16 mouse cellular contexts compared by ENCODE assay signal in genomic region chrX:140525604-140526252, GRCm38 (mm10).
"Had no signal": no experiment of that assay in that cellular context is flagged by ENCODE, and none has a peak within 500 bp of the region (broad histone marks: within the 10 kb centered on the region; RNA-seq: fewer than 3 reads in every experiment).

No protein-coding gene starts in this region.

- H3K9me3 ChIP-seq: neural tube, embryonic 13.5 days; neural tube, embryonic 15.5 days; stomach, embryonic 15.5 days had no signal

- H3K27me3 ChIP-seq: stomach, embryonic 15.5 days had no signal

- H3K4me3 ChIP-seq: neural tube, embryonic 13.5 days; neural tube, embryonic 15.5 days; stomach, embryonic 15.5 days had no signal

- H3K4me2 ChIP-seq: neural tube, embryonic 13.5 days; neural tube, embryonic 15.5 days; stomach, embryonic 15.5 days had no signal

- H3K36me3 ChIP-seq: neural tube, embryonic 13.5 days; neural tube, embryonic 15.5 days; stomach, embryonic 15.5 days had no signal

- H3K9ac ChIP-seq: neural tube, embryonic 13.5 days; neural tube, embryonic 15.5 days; stomach, embryonic 15.5 days had no signal

- DNase-seq: retina, postnatal 1 day; right cerebral cortex, adult 18-20 months; right cerebral cortex, postnatal 14 days; right cerebral cortex, postnatal 25 days; right cerebral cortex, postnatal 4 days; spleen, adult 18-20 months; thymus, adult 18-20 months; thymus, adult 2 months; thymus, postnatal 14 days; thymus, postnatal 25 days; thymus, postnatal 36 days; thymus, postnatal 4 days had no signal

- H3K4me1 ChIP-seq: neural tube, embryonic 15.5 days had no signal

- H3K27ac ChIP-seq: neural tube, embryonic 13.5 days; neural tube, embryonic 15.5 days; stomach, embryonic 15.5 days; stomach, postnatal 0 days had no signal
